Comparison of ENCODE assay signal across 10 mouse cellular contexts in the genomic region with DNA sequence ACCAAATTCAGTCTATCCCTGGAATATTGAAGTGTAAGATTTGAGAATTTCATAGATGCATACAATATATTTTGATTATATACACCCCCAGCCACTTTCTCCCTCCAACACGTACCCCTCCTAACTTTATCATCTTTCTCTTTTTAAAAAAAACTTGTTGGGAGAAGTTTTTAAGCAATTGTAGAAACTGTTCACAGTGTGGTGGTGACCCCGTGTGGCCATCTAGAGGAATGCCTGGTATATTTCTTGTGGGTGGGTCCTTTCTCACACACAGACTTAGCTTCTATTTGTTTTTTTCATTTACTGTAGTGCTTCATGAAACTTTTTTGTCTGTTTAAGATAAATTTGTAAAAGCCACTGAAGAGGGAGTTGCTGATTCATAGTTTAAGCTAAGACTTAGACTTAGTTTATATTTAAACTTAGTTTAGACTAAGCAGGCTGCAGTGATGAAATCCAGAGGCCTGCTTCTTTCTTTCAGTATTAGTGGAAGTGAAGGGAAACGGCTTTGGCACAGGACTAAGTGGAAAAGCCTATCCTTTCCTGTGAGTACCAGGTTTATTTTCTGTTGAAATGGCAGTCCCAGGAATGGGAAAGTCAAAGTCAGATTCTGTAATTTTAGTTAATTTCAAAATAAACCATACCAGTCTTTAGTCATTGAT. TPM values are rescaled to one million over a fixed set of nuclear protein-coding genes. Genes with fewer than 3 reads are reported as not detected.
DNase-seq lines count a peak whose midpoint lies in the region; ATAC-seq and TF ChIP-seq lines count a peak whose summit lies in the region.
"Had no signal": no experiment of that assay in that cellular context is flagged by ENCODE, and none has a peak within 500 bp of the region (broad histone marks: within the 10 kb centered on the region; RNA-seq: fewer than 3 reads in every experiment).

No protein-coding gene starts in this region.

- ATAC-seq in hindbrain, embryonic 11.5 days (ENCODE audit: low FRiP score) = peak; percentile 47; the same call in 1 of the 2 replicates
- ATAC-seq in hindbrain, embryonic 12.5 days (ENCODE audit: low FRiP score) = no peak
- ATAC-seq in G1E (ENCODE audit: extremely low read depth, insufficient number of reproducible peaks, low FRiP score, poor library complexity, severe bottlenecking) = peak; percentile 79
- ATAC-seq in erythroid progenitor cell, adult 5-6 weeks (replicated peaks; ENCODE audit: low FRiP score, poor library complexity, severe bottlenecking) = 0 out of 2 replicates have a peak, but pooled peaks have one; percentile 57

- WGBS in hindbrain, embryonic 11.5 days = 41% methylated on average over 3 of the region's 3 CpGs
- WGBS in hindbrain, embryonic 12.5 days = 41% methylated on average over 3 of the region's 3 CpGs

- no peaks in the 10 kb centered on the region for H3K9me3 ChIP-seq in hindbrain, embryonic 11.5 days (ENCODE audit: control insufficient read depth, low read length)
- H3K9me3 ChIP-seq in hindbrain, embryonic 12.5 days (replicated peaks) = no peaks in the 10 kb centered on the region
- no peaks in the 10 kb centered on the region for H3K9me3 ChIP-seq in G1E (replicated peaks)
- H3K9me3 ChIP-seq: embryonic facial prominence, embryonic 15.5 days; lung, embryonic 15.5 days had no signal

- no peak overlapping the region for H3K27ac ChIP-seq in hindbrain, embryonic 11.5 days (ENCODE audit: low read depth, low read length)
- H3K27ac ChIP-seq in hindbrain, embryonic 12.5 days = no peak overlapping the region
- H3K27ac ChIP-seq: embryonic facial prominence, embryonic 15.5 days; lung, embryonic 15.5 days had no signal

- H3K27me3 ChIP-seq in hindbrain, embryonic 11.5 days (ENCODE audit: control insufficient read depth, insufficient read depth, low read length) = no peaks in the 10 kb centered on the region
- no peaks in the 10 kb centered on the region for H3K27me3 ChIP-seq in hindbrain, embryonic 12.5 days
- H3K27me3 ChIP-seq in G1E (ENCODE audit: insufficient read depth, low read length) = no peaks in the 10 kb centered on the region
- H3K27me3 ChIP-seq: embryonic facial prominence, embryonic 15.5 days; lung, embryonic 15.5 days had no signal

- H3K4me2 ChIP-seq in hindbrain, embryonic 11.5 days (replicated peaks; ENCODE audit: low read depth, low read length) = no peak overlapping the region
- H3K4me2 ChIP-seq in hindbrain, embryonic 12.5 days (replicated peaks) = no peak overlapping the region
- H3K4me2 ChIP-seq: embryonic facial prominence, embryonic 15.5 days; lung, embryonic 15.5 days had no signal

- H3K9ac ChIP-seq in hindbrain, embryonic 11.5 days (ENCODE audit: low read depth, low read length) = no peak overlapping the region
- H3K9ac ChIP-seq in hindbrain, embryonic 12.5 days = no peak overlapping the region
- H3K9ac ChIP-seq: embryonic facial prominence, embryonic 15.5 days; lung, embryonic 15.5 days had no signal

- no peaks in the 10 kb centered on the region for H3K4me1 ChIP-seq in hindbrain, embryonic 11.5 days (replicated peaks; ENCODE audit: control insufficient read depth, insufficient read depth, low read length)
- H3K4me1 ChIP-seq in hindbrain, embryonic 12.5 days = no peaks in the 10 kb centered on the region
- H3K4me1 ChIP-seq in G1E (ENCODE audit: insufficient read depth, low read depth, low read length) = 0 out of 2 replicates have a peak, but pooled peaks cover under 1% of the 10 kb centered on the region
- H3K4me1 ChIP-seq: embryonic facial prominence, embryonic 15.5 days; lung, embryonic 15.5 days had no signal

- H3K36me3 ChIP-seq in hindbrain, embryonic 11.5 days (ENCODE audit: control insufficient read depth, insufficient read depth, low read length) = no peaks in the 10 kb centered on the region
- H3K36me3 ChIP-seq in hindbrain, embryonic 12.5 days = peaks cover 38% of the 10 kb centered on the region
- H3K36me3 ChIP-seq in G1E (replicated peaks) = peaks cover 71% of the 10 kb centered on the region

- TF ChIP-seq CTCF in G1E (IDR thresholded peaks at IDR 0.05; ENCODE audit: low read depth, low read length) = 0 out of 2 replicates have a peak, but pooled peaks have one; percentile 11

- H3K4me3 ChIP-seq in hindbrain, embryonic 11.5 days (ENCODE audit: low read depth, low read length) = no peak overlapping the region
- no peak overlapping the region for H3K4me3 ChIP-seq in hindbrain, embryonic 12.5 days
- H3K4me3 ChIP-seq in G1E (ENCODE audit: low read depth, low read length) = no peak overlapping the region
- H3K4me3 ChIP-seq: embryonic facial prominence, embryonic 15.5 days; lung, embryonic 15.5 days had no signal

- peak; percentile 51 for DNase-seq in hindbrain, embryonic 11.5 days (ENCODE audit: low spot score)
- DNase-seq in B cell, adult 2 months = peak; percentile 56 to 60
- DNase-seq in G1E (ENCODE audit: low spot score) = peak; percentile 20
- peak; percentile 21 to 74 for DNase-seq in kidney, postnatal 36 days
- DNase-seq in naive thymus-derived CD4-positive, alpha-beta T cell, adult 2 months (ENCODE audit: low read depth) = peak; percentile 57
- no peak for DNase-seq in cerebellum, adult 9-10 months

RNA-seq across cellular contexts. Expression of gene Odf2l, which starts 13.0 kb away (rescaled TPM):
- 27.6 and 28.2 TPM in 2 replicates for polyA plus RNA-seq in hindbrain, embryonic 11.5 days (2014; fragmentation: Nextera tagmentation; extraction: Ambion mirVana)
- 24.8 and 26.6 TPM in 2 replicates for polyA plus RNA-seq in hindbrain, embryonic 12.5 days (2016; fragmentation: Nextera tagmentation; extraction: Ambion mirVana)
- 91.1 and 103 TPM in 2 replicates for total RNA-seq in G1E (2014; fragmentation: Nextera tagmentation)
- 37.8 and 43.0 TPM in 2 replicates for total RNA-seq in G1E (2017)
- 3.8 and 4.2 TPM in 2 replicates for polyA plus RNA-seq in G1E (2012)
- total RNA-seq in erythroid progenitor cell, adult 5-6 weeks (2015; ENCODE audit: low replicate concordance) = 25.6 and 33.1 TPM in 2 replicates
- 29.3 and 33.0 TPM in 2 replicates for total RNA-seq in erythroid progenitor cell, adult 5-6 weeks (2017; ENCODE audit: low replicate concordance)

RNA-seq across cellular contexts. Expression of gene Clca2, which starts 32.1 kb away (rescaled TPM):
- polyA plus RNA-seq in hindbrain, embryonic 11.5 days (2014; fragmentation: Nextera tagmentation; extraction: Ambion mirVana) = 0.20 and 1.0 TPM in 2 replicates
- polyA plus RNA-seq in hindbrain, embryonic 12.5 days (2016; fragmentation: Nextera tagmentation; extraction: Ambion mirVana) = 0.08 TPM in 2 replicates
- total RNA-seq in G1E (2014; fragmentation: Nextera tagmentation) = not detected in 2 replicates
- total RNA-seq in G1E (2017) = 0.05 TPM in 1 of 2 replicates, not detected in the other
- polyA plus RNA-seq in G1E (2012) = not detected in 2 replicates
- not detected in 2 replicates for total RNA-seq in erythroid progenitor cell, adult 5-6 weeks (2015; ENCODE audit: low replicate concordance)
- not detected in 2 replicates for total RNA-seq in erythroid progenitor cell, adult 5-6 weeks (2017; ENCODE audit: low replicate concordance)
